Mouse (Mus musculus): Measurements from ENCODE around the gene Strn4. TPM values are rescaled to one million over a fixed set of nuclear protein-coding genes. Genes with fewer than 3 reads are reported as not detected.

Strn4 gene
- polyA plus RNA-seq, 1 experiment from 2014 or later: 176 TPM

DNA sequence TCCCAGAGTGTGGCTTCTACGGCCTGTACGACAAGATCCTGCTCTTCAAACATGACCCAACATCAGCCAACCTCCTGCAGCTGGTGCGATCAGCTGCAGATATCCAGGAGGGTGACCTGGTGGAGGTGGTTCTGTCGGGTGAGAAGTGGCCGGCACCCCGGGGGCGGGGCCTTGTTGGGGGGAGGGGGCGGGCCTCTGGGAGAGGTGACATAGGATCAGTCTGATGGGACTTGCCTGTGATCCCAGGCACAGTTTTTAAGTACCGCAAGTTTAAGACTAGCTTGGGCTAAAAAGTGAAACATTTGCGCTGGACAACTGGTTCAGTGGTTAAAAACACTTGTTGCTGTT is 30.1 kb downstream of the Strn4 start:
- Histone ChIP-seq H3K4me2 (peak overlapping the region; percentile 36), H3K9ac (no peak overlapping the region), H3K4me3 (replicated peaks) (0 out of 2 replicates have a peak overlapping the region, but pooled peaks have one; percentile 5), H3K9me3 (no peaks in the 10 kb centered on the region), H3K4me1 (peaks cover 34% of the 10 kb centered on the region), H3K36me3 (replicated peaks) (peaks cover 29% of the 10 kb centered on the region), H3K27ac (no peak overlapping the region), H3K27me3 (0 out of 2 replicates have a peak, but pooled peaks cover 5% of the 10 kb centered on the region)
- ATAC-seq (ENCODE audit: low FRiP score): no peak
- 35% methylated on average over 10 of the region's 10 CpGs for WGBS

GRCm38 (mm10) chr7:16846775-16847174 is 31.1 kb downstream of the Strn4 start:
- no peak overlapping the region for H3K4me2 ChIP-seq
- no peak for ATAC-seq (ENCODE audit: low FRiP score)
- H3K36me3 ChIP-seq (replicated peaks): peaks cover 25% of the 10 kb centered on the region
- 95% methylated on average over 5 of the region's 5 CpGs for WGBS
- H3K27ac ChIP-seq: no peak overlapping the region
- 0 out of 2 replicates have a peak, but pooled peaks cover 5% of the 10 kb centered on the region for H3K27me3 ChIP-seq
- H3K9me3 ChIP-seq: no peaks in the 10 kb centered on the region
- peaks cover 34% of the 10 kb centered on the region for H3K4me1 ChIP-seq
- H3K9ac ChIP-seq: no peak overlapping the region
- no peak overlapping the region for H3K4me3 ChIP-seq (replicated peaks)

DNA sequence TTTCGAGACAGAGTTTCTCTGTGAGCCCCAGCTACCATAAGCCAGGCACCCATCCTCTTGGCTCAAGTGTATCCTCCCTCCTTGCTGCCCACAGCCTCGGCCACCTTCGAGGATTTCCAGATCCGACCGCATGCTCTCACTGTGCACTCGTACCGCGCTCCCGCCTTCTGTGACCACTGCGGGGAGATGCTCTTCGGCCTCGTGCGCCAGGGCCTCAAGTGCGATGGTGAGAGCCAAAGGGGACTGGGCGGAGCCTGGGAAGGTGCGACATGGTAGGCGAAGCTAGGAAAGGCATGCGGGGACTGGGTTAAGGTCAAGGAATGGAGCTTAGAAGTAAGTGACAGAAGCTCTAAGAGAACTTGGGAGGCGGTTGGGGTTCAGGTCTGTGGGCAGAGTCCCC is 31.8 kb downstream of the Strn4 start:
- peaks cover 31% of the 10 kb centered on the region for H3K36me3 ChIP-seq (replicated peaks)
- 91% methylated on average over 19 of the region's 19 CpGs for WGBS

DNA sequence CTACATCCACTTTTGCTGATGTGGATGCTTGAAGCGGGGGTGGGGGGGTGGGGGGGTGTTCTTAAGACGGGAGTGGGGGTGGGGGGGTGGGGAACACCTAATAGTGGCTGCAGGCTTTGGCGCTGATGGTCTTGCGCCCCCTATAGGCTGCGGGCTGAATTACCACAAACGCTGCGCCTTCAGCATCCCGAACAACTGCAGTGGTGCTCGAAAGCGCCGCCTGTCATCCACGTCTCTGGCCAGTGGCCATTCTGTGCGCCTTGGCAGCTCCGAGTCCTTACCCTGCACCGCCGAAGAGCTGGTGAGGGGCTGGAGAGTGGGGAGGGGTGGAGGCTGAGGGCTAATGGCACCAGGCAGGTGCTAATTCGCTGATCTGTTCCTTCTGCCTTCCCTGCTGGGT is 32.9 kb downstream of the Strn4 start:
- H3K27ac ChIP-seq: no peak overlapping the region
- H3K4me1 ChIP-seq: peaks cover 25% of the 10 kb centered on the region
- H3K27me3 ChIP-seq: 0 out of 2 replicates have a peak, but pooled peaks cover 5% of the 10 kb centered on the region
- no peaks in the 10 kb centered on the region for H3K9me3 ChIP-seq
- H3K36me3 ChIP-seq (replicated peaks): peaks cover 39% of the 10 kb centered on the region
- H3K9ac ChIP-seq: no peak overlapping the region
- H3K4me3 ChIP-seq (replicated peaks): no peak overlapping the region
- no peak overlapping the region for H3K4me2 ChIP-seq
- ATAC-seq (ENCODE audit: low FRiP score): peak; percentile 42; the same call in 1 of the 2 replicates
- WGBS: 11% methylated on average over 17 of the region's 17 CpGs

More for the DNA sequence above, 31.8 kb downstream of the Strn4 start:
- H3K9me3 ChIP-seq: no peaks in the 10 kb centered on the region
- no peak overlapping the region for H3K4me3 ChIP-seq (replicated peaks)
- H3K4me1 ChIP-seq: peaks cover 30% of the 10 kb centered on the region
- H3K9ac ChIP-seq: no peak overlapping the region
- 0 out of 2 replicates have a peak, but pooled peaks cover 5% of the 10 kb centered on the region for H3K27me3 ChIP-seq
- no peak overlapping the region for H3K4me2 ChIP-seq
- no peak overlapping the region for H3K27ac ChIP-seq
- ATAC-seq (ENCODE audit: low FRiP score): no peak

DNA sequence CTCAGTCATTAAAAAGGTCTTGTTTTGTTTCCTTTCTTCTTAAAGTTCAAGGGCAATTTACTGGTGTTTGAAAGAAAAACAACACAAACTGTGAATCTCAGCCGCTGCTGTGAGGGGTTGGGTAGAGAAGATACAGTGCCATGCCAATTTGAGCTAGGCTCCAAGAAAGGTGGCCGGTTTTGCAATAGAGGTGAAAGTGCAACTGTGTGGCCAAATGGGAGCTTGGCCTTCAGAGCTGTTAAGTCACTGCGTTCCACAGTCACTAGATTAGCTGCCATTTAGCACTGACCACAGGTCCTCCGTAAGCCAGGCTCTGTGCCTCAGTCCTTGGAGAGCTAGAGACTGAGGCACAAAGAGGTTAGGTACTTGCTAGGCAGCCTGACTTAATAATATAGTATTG is 35.9 kb downstream of the Strn4 start:
- H3K4me1 ChIP-seq: peaks cover 2% of the 10 kb centered on the region; the same call in 1 of the 2 replicates
- H3K9ac ChIP-seq: no peak overlapping the region
- WGBS: 94% methylated on average over 4 of the region's 4 CpGs
- H3K4me3 ChIP-seq (replicated peaks): no peak overlapping the region
- no peaks in the 10 kb centered on the region for H3K9me3 ChIP-seq
- H3K4me2 ChIP-seq: no peak overlapping the region
- no peaks in the 10 kb centered on the region for H3K27me3 ChIP-seq
- H3K36me3 ChIP-seq (replicated peaks): peaks cover 66% of the 10 kb centered on the region
- H3K27ac ChIP-seq: no peak overlapping the region
- ATAC-seq (ENCODE audit: low FRiP score): no peak

GRCm38 (mm10) chr7:16853302-16853831 is 37.7 kb downstream of the Strn4 start:
- no peak for ATAC-seq (ENCODE audit: low FRiP score)
- Histone ChIP-seq H3K36me3 (replicated peaks) (peaks cover 83% of the 10 kb centered on the region), H3K4me1 (peaks cover 2% of the 10 kb centered on the region; the same call in 1 of the 2 replicates), H3K4me2 (no peak overlapping the region), H3K4me3 (replicated peaks) (no peak overlapping the region), H3K27me3 (no peaks in the 10 kb centered on the region), H3K9ac (no peak overlapping the region), H3K27ac (no peak overlapping the region), H3K9me3 (no peaks in the 10 kb centered on the region)
- 89% methylated on average over 13 of the region's 14 CpGs for WGBS

GRCm38 (mm10) chr7:16858336-16858735 is 42.6 kb downstream of the Strn4 start:
- WGBS: 22% methylated on average over 17 of the region's 17 CpGs
- ATAC-seq (ENCODE audit: low FRiP score): no peak
- H3K27ac ChIP-seq: no peak overlapping the region
- no peaks in the 10 kb centered on the region for H3K4me1 ChIP-seq
- H3K36me3 ChIP-seq (replicated peaks): peaks cover 47% of the 10 kb centered on the region
- no peak overlapping the region for H3K4me3 ChIP-seq (replicated peaks)
- H3K9me3 ChIP-seq: no peaks in the 10 kb centered on the region
- H3K9ac ChIP-seq: no peak overlapping the region; the same call in 1 of the 2 replicates
- H3K27me3 ChIP-seq: no peaks in the 10 kb centered on the region
- H3K4me2 ChIP-seq: peak overlapping the region; percentile 19; the same call in 1 of the 2 replicates

GRCm38 (mm10) chr7:16859902-16860651 is 44.4 kb downstream of the Strn4 start:
- no peak overlapping the region for H3K9ac ChIP-seq
- no peaks in the 10 kb centered on the region for H3K4me1 ChIP-seq
- no peaks in the 10 kb centered on the region for H3K27me3 ChIP-seq
- H3K4me3 ChIP-seq (replicated peaks): no peak overlapping the region
- no peaks in the 10 kb centered on the region for H3K9me3 ChIP-seq
- 32% methylated on average over 5 of the region's 5 CpGs for WGBS
- ATAC-seq (ENCODE audit: low FRiP score): no peak
- H3K36me3 ChIP-seq (replicated peaks): peaks cover 46% of the 10 kb centered on the region
- H3K27ac ChIP-seq: no peak overlapping the region
- H3K4me2 ChIP-seq: no peak overlapping the region

- no peak for ATAC-seq (ENCODE audit: low FRiP score)
- WGBS: 89% methylated on average over 3 of the region's 3 CpGs
- Histone ChIP-seq H3K36me3 (replicated peaks) (peaks cover 34% of the 10 kb centered on the region), H3K4me3 (replicated peaks) (no peak overlapping the region), H3K9ac (no peak overlapping the region), H3K27ac (no peak overlapping the region), H3K4me1 (peaks cover 10% of the 10 kb centered on the region), H3K27me3 (no peaks in the 10 kb centered on the region), H3K4me2 (no peak overlapping the region), H3K9me3 (no peaks in the 10 kb centered on the region)
These were observed 51.8 kb downstream of the Strn4 start for GRCm38 (mm10) chr7:16867488-16867887.

DNA sequence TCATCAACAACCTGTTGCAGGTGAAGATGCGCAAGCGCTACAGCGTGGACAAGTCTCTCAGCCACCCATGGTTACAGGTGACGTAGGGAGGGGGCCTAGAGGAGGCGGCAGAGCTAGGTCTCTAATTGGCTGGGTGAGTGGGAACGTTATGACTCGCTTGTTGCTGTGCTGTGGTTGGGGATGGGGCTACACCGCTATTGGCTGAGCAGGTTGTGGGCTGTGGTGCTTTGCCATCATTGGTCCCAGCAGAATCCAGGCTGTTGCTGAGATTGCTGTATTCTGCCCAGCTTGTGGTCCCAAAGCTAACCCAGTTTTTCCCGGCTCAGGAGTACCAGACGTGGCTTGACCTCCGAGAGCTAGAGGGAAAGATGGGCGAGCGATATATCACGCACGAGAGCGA is 53.8 kb downstream of the Strn4 start:
- 9% methylated on average over 16 of the region's 16 CpGs for WGBS

GRCm38 (mm10) chr7:16871600-16871999 is 55.9 kb downstream of the Strn4 start:
- Histone ChIP-seq H3K4me1 (peaks cover 27% of the 10 kb centered on the region), H3K9me3 (no peaks in the 10 kb centered on the region), H3K27ac (no peak overlapping the region), H3K27me3 (no peaks in the 10 kb centered on the region), H3K36me3 (replicated peaks) (peaks cover 9% of the 10 kb centered on the region; the same call in 1 of the 2 replicates), H3K4me3 (replicated peaks) (no peak overlapping the region), H3K9ac (no peak overlapping the region), H3K4me2 (no peak overlapping the region)
- WGBS: 87% methylated on average over 10 of the region's 10 CpGs
- ATAC-seq (ENCODE audit: low FRiP score): no peak

More for the DNA sequence above, 53.8 kb downstream of the Strn4 start:
- H3K27ac ChIP-seq: peak overlapping the region; percentile 70
- H3K36me3 ChIP-seq (replicated peaks): peaks cover 25% of the 10 kb centered on the region
- peaks cover 15% of the 10 kb centered on the region for H3K4me1 ChIP-seq
- no peaks in the 10 kb centered on the region for H3K9me3 ChIP-seq
- H3K4me2 ChIP-seq: peak overlapping the region; percentile 49
- peak; percentile 95 for ATAC-seq (ENCODE audit: low FRiP score)
- H3K27me3 ChIP-seq: no peaks in the 10 kb centered on the region
- H3K4me3 ChIP-seq (replicated peaks): peak overlapping the region; percentile 29
- 0 out of 2 replicates have a peak overlapping the region, but pooled peaks have one; percentile 25 for H3K9ac ChIP-seq

DNA sequence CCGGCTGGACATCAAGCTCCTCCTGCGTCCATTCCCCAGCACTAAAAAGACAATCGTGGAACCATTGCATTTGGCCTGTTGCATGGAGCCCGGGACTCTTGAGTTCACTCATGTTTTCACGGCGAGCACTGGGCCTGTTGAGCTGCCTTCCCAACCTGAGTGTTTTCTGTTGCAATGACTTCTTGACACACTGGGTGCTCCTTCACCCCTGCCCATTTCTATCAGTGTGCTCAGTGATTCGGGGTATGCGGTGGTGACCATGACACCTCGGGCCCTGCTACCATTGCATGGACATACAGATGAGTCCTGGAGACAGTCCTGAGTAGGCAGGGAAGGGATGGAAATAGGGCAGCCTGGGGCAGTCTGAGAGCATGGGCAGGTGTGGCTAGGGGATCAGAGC is 56.8 kb downstream of the Strn4 start:
- Histone ChIP-seq H3K9me3 (no peaks in the 10 kb centered on the region), H3K27ac (no peak overlapping the region), H3K9ac (no peak overlapping the region), H3K27me3 (no peaks in the 10 kb centered on the region), H3K4me2 (no peak overlapping the region), H3K4me1 (peaks cover 34% of the 10 kb centered on the region), H3K36me3 (replicated peaks) (peaks cover 3% of the 10 kb centered on the region; the same call in 1 of the 2 replicates), H3K4me3 (replicated peaks) (no peak overlapping the region)
- WGBS: 94% methylated on average over 9 of the region's 9 CpGs
- ATAC-seq (ENCODE audit: low FRiP score): no peak

Data from forebrain, embryonic 12.5 days (tissue).